Mouse (Mus musculus): ENCODE results near the gene Olfr502. TPM values are rescaled to one million over a fixed set of nuclear protein-coding genes. Genes with fewer than 3 reads are reported as not detected.
"Not testable (repeated sequence)": the region's sequence is repeated elsewhere in the genome, so short reads cannot be mapped to it uniquely, and the experiment has no call there.

Gene Olfr502
- not detected for total RNA-seq (2021)
- long read RNA-seq, experiment 1 = 0 reads
- long read RNA-seq, experiment 2 = 0 reads

DNA sequence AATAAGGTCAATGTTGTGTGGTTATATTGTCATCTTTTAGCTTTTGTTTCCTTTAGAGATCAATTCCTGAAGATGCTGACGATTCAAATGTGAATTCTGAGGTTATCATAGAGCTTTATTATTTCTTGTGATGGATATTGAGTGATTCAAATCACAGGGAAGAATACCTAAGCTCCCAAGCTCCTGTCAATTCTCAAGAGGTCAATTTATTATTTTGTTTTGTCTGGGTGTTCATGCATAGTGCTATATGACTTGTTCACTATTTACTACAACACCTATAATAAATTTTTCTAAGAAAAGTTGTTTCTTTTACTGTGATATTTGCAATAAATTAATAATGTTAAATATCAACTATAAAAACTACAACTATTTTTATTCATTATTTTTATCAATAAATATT lies at the start of gene Olfr502:
Olfr502 (minus strand) TSS at position 101 of the 400 bp plus-strand sequence.
- no peak for DNase-seq

DNA sequence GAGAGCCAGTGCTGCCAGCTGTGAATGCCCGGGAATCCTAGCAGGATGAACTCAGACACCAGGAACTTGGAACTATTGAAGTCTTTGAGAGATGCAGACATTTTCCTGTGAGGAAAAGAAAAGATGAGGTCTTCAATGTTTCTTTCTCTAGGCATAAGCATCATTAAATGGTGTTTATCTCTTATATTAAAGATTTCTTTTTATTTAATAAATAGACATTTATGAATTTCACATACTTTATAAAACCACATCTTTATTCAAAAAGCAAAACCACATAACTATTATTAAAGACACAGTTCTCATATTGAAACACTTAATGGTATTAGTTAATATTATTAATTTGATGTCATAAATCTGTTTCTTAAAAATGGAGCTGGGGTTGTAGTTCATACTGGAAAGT lies 40.8 kb upstream of the Olfr502 start, which contains the start of gene Olfr504:
Olfr504 (minus strand) TSS at position 101 of the 400 bp plus-strand sequence.
- DNase-seq = no peak

DNA sequence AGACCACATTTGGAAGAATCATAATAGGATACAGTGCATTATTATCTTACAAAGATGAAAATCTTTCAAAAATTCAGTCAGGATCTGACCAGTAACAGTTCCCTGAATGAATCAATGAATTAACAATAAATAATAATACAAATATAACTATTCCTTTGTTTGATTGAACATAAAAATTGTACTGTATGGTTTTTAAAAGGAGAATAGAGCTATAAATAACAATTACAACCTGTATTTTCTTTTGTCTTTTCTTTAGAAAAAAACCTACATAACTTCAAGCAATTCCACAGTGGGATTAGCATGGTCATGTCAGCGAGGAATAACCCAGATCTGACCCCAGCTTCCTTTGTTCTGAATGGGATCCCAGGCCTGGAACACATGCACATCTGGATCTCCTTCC lies 19.4 kb upstream of the Olfr502 start, which contains the start of gene Olfr503:
Olfr503 (plus strand) TSS at position 301 of the 400 bp plus-strand sequence.
- DNase-seq = not testable (repeated sequence)

DNA sequence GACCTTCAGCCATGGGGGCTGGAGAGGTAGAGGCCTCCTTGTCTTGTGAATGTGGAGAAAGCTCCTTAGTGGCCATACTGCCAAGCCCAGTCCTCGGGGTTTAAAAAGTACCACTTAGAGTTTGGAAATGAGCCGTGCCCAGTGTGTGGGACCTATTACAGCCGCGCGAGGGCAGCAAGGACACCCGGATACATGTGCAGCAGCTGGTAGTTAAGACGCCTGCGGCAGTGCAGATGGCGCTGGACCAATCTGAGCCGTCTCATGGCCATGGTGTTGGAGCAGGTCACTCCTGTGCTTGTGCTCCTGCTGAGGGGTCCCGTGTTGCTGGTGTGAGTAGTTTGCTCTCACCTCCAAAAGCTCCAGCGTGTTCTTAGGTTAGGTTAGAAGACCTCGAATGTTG lies 17.6 kb upstream of the Olfr502 start:
- no peak for DNase-seq

Other genes with a start within 250 kb of the Olfr502 start
- gene Olfr490, start 236.1 kb downstream of the Olfr502 start, total RNA-seq (2021) = not detected
- gene Olfr491, start 211.6 kb downstream of the Olfr502 start, total RNA-seq (2021) = not detected
- not detected for gene Olfr492, start 201.4 kb downstream of the Olfr502 start, total RNA-seq (2021)
- not detected for gene Olfr493, start 178.1 kb downstream of the Olfr502 start, total RNA-seq (2021)
- gene Olfr494, start 159.7 kb downstream of the Olfr502 start, total RNA-seq (2021) = not detected
- not detected for gene Olfr495, start 131.9 kb downstream of the Olfr502 start, total RNA-seq (2021)
- gene Olfr497, start 104.6 kb downstream of the Olfr502 start, total RNA-seq (2021) = not detected
- not detected for gene Olfr498, start 59.7 kb downstream of the Olfr502 start, total RNA-seq (2021)
- not detected for gene Olfr503, start 19.5 kb upstream of the Olfr502 start, total RNA-seq (2021)
- gene Olfr504, start 40.7 kb upstream of the Olfr502 start, total RNA-seq (2021) = not detected
- not detected for gene Olfr506, start 85.7 kb upstream of the Olfr502 start, total RNA-seq (2021)
- gene Olfr507, start 96.7 kb upstream of the Olfr502 start, total RNA-seq (2021) = not detected
- not detected for gene Olfr508, start 104.9 kb upstream of the Olfr502 start, total RNA-seq (2021)
- gene Olfr509, start 126.8 kb upstream of the Olfr502 start, total RNA-seq (2021) = not detected
- not detected for gene Olfr510, start 141.4 kb upstream of the Olfr502 start, total RNA-seq (2021)
- not detected for gene Olfr512, start 188.3 kb upstream of the Olfr502 start, total RNA-seq (2021)
- not detected for gene Olfr513, start 225.9 kb upstream of the Olfr502 start, total RNA-seq (2021)